Mouse (Mus musculus): ENCODE results near the gene Taf12.

DNA sequence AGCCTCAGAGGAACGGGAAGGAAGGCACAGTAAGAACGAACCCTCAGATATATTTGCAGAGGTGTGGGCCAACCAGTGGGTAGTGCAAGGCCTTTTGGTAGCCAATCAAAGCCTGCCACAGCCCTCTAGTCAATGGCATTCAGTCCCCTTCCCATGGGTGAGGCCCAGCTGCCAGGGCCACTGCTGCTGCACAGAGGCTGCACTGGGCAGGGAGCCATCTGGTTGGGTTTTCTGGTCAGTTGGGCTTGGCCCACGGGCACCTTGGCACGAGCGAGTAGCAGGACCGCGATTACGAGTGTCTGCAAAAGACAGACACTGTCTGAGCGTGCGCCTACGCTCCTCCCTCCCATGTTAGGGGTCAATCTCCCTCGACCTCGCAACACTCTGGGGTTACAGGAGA, 64.8 kb downstream of the Taf12 start:
- no peak for TF ChIP-seq POLR2A (IDR thresholded peaks at IDR 0.05; ENCODE audit: insufficient read length, low read depth)
- TF ChIP-seq POLR2AphosphoS2 (IDR thresholded peaks at IDR 0.05; ENCODE audit: insufficient read length, low read depth) = no peak

Measured in myocyte (in vitro differentiated cells).